Mouse (Mus musculus) adrenal gland, postnatal 4 days (tissue): ENCODE data around the gene Ak5. TPM values are rescaled to one million over a fixed set of nuclear protein-coding genes. Genes with fewer than 3 reads are reported as not detected.

Source experiments
- DNase-seq, 2 experiments: peaks; one replicate each; pipeline ENCODE4 v3.0.0; 2021 to 2022; ENCODE audit warnings: low spot score in 2 of 2, mixed read lengths in 2 of 2
- total RNA-seq, 2 experiments: library from RNA; stranded (reverse); gene quantifications; 2 replicates each; pipeline ENCODE4 v1.2.3; 2021

The Ak5 gene
- total RNA-seq, 2 experiments from 2014 or later = 4.6 to 5.2 TPM

GRCm38 (mm10) chr3:152568455-152569241, 99.5 kb downstream of the Ak5 start:
- DNase-seq = no peak

GRCm38 (mm10) chr3:152564516-152565113, 103.5 kb downstream of the Ak5 start:
- no peak for DNase-seq

GRCm38 (mm10) chr3:152563833-152564232, 104.3 kb downstream of the Ak5 start:
- no peak for DNase-seq

GRCm38 (mm10) chr3:152561708-152562107, 106.5 kb downstream of the Ak5 start:
- no peak for DNase-seq

GRCm38 (mm10) chr3:152559295-152559694, 108.9 kb downstream of the Ak5 start:
- no peak for DNase-seq

GRCm38 (mm10) chr3:152558106-152558505, 110.1 kb downstream of the Ak5 start:
- DNase-seq = no peak

GRCm38 (mm10) chr3:152557659-152558058, 110.5 kb downstream of the Ak5 start:
- no peak for DNase-seq

- DNase-seq = no peak
These were observed 111.2 kb downstream of the Ak5 start for GRCm38 (mm10) chr3:152556919-152557318.

- no peak for DNase-seq
These were observed 111.7 kb downstream of the Ak5 start for GRCm38 (mm10) chr3:152556435-152556834.

- no peak for DNase-seq
These were observed 112.9 kb downstream of the Ak5 start for GRCm38 (mm10) chr3:152555216-152555615.

- no peak for DNase-seq
These were observed 113.8 kb downstream of the Ak5 start for GRCm38 (mm10) chr3:152554366-152554765.

GRCm38 (mm10) chr3:152552641-152553040, 115.5 kb downstream of the Ak5 start:
- no peak for DNase-seq

- no peak for DNase-seq
These were observed 117.5 kb downstream of the Ak5 start for GRCm38 (mm10) chr3:152550528-152551115.

GRCm38 (mm10) chr3:152550031-152550430, 118.1 kb downstream of the Ak5 start:
- DNase-seq = no peak

GRCm38 (mm10) chr3:152544921-152545320, 123.2 kb downstream of the Ak5 start:
- no peak for DNase-seq

GRCm38 (mm10) chr3:152542298-152542697, 125.9 kb downstream of the Ak5 start:
- no peak for DNase-seq

GRCm38 (mm10) chr3:152530344-152530743, 137.8 kb downstream of the Ak5 start:
- no peak for DNase-seq

GRCm38 (mm10) chr3:152529058-152529972, 138.8 kb downstream of the Ak5 start:
- no peak for DNase-seq

GRCm38 (mm10) chr3:152526721-152527120, 141.4 kb downstream of the Ak5 start:
- DNase-seq = no peak

- DNase-seq = no peak
These were observed 144.9 kb downstream of the Ak5 start for GRCm38 (mm10) chr3:152523315-152523638.

GRCm38 (mm10) chr3:152522634-152523314, 145.4 kb downstream of the Ak5 start:
- no peak for DNase-seq
